Mouse (Mus musculus) CH12.LX (cell line): ENCODE measurements around the gene C77080. TPM values are rescaled to one million over a fixed set of nuclear protein-coding genes. Genes with fewer than 3 reads are reported as not detected.

Source experiments
- DNase-seq: peaks from one replicate; pipeline ENCODE4 v3.0.0-alpha.2; 2013; ENCODE audit errors: extremely low read depth
- H3K27ac ChIP-seq: 2 replicates; pipeline ENCODE4 v1.5.1; 2012; ENCODE audit warnings: low read depth, mild to moderate bottlenecking, control low read depth, moderate library complexity; ENCODE audit not compliant: insufficient read depth
- H3K27me3 ChIP-seq: replicated peaks from 2 replicates; pipeline ENCODE3; 2012; ENCODE audit warnings: inconsistent platforms
- H3K36me3 ChIP-seq, 2 experiments: replicated peaks in 1 of 2; 2 replicates each; pipeline versions ENCODE3 to v1.6.1; 2012; ENCODE audit warnings: inconsistent platforms in 1 of 2, low read length in 1 of 2, mild to moderate bottlenecking in 1 of 2, mixed read lengths in 1 of 2, moderate library complexity in 1 of 2; ENCODE audit not compliant: control insufficient read depth in 1 of 2, insufficient read depth in 1 of 2
- H3K4me1 ChIP-seq, 2 experiments: 2 replicates each; pipeline ENCODE4 v1.6.1; 2012; ENCODE audit warnings: inconsistent platforms in 1 of 2, moderate library complexity in 1 of 2; ENCODE audit not compliant: insufficient read depth in 2 of 2, control insufficient read depth in 1 of 2
- H3K4me2 ChIP-seq: 2 replicates; pipeline ENCODE4 v1.6.1; 2012; ENCODE audit warnings: low read depth, mild to moderate bottlenecking, control low read depth; ENCODE audit not compliant: poor library complexity, insufficient read depth, severe bottlenecking
- H3K4me3 ChIP-seq, 3 experiments: fragments of 150-350 bp in 1 of 3; sonication (generic) in 1 of 3; replicated peaks in 1 of 3; 2 replicates each; pipeline versions ENCODE3 to v1.5.1; 2011 to 2012; ENCODE audit warnings: low read depth in 2 of 3, low read length in 2 of 3, mild to moderate bottlenecking in 2 of 3, moderate library complexity in 2 of 3, control low read depth in 1 of 3, improper control_type of control experiment in 1 of 3, inconsistent platforms in 1 of 3, mixed read lengths in 1 of 3; ENCODE audit not compliant: poor library complexity in 1 of 3
- H3K79me2 ChIP-seq: replicated peaks from 2 replicates; pipeline ENCODE4 v1.6.1; 2012; ENCODE audit warnings: mild to moderate bottlenecking, moderate library complexity; ENCODE audit not compliant: control insufficient read depth, poor library complexity, insufficient read depth, severe bottlenecking; ENCODE audit errors: extremely low read depth
- H3K9ac ChIP-seq: 2 replicates; pipeline ENCODE4 v1.6.1; 2012; ENCODE audit warnings: low read depth, mild to moderate bottlenecking, control low read depth, moderate library complexity; ENCODE audit not compliant: insufficient read depth
- H3K9me3 ChIP-seq: replicated peaks from 2 replicates; pipeline ENCODE3; 2012; ENCODE audit warnings: low read length, inconsistent platforms, mixed read lengths
- CHD1 ChIP-seq: IDR thresholded peaks from 2 replicates; pipeline ENCODE4 v1.6.1; 2012; ENCODE audit warnings: low read depth, low read length, improper control_type of control experiment, inconsistent platforms
- CHD2 ChIP-seq: IDR thresholded peaks from 2 replicates; pipeline ENCODE4 v1.6.1; 2011; ENCODE audit warnings: low read length, improper control_type of control experiment
- CTCF ChIP-seq, 2 experiments: IDR thresholded peaks in 1 of 2; conservative IDR thresholded peaks in 1 of 2; 2 replicates each; pipeline ENCODE4 v1.5.1; 2011 to 2012; ENCODE audit warnings: low read depth in 2 of 2, low read length in 2 of 2, improper control_type of control experiment in 1 of 2, inconsistent platforms in 1 of 2, mild to moderate bottlenecking in 1 of 2, moderate library complexity in 1 of 2
- E2F4 ChIP-seq: IDR thresholded peaks from 2 replicates; pipeline ENCODE4 v1.6.1; 2011; ENCODE audit warnings: low read depth, low read length, improper control_type of control experiment; ENCODE audit not compliant: insufficient replicate concordance
- ETS1 ChIP-seq: conservative IDR thresholded peaks from 2 replicates; pipeline ENCODE4 v1.6.1; 2012; ENCODE audit warnings: low read depth, mild to moderate bottlenecking, inconsistent platforms, low read length, improper control_type of control experiment, moderate library complexity
- GABPA ChIP-seq: IDR thresholded peaks from 2 replicates; pipeline ENCODE4 v1.6.1; 2012; ENCODE audit warnings: low read depth, low read length, improper control_type of control experiment, inconsistent platforms; ENCODE audit not compliant: insufficient replicate concordance
- IRF4 ChIP-seq: IDR thresholded peaks from 2 replicates; pipeline ENCODE4 v1.6.1; 2014; ENCODE audit warnings: low read depth, mild to moderate bottlenecking, inconsistent platforms, low read length, improper control_type of control experiment
- MAFK ChIP-seq: IDR thresholded peaks from 2 replicates; pipeline ENCODE4 v1.6.1; 2011; ENCODE audit warnings: low read length, improper control_type of control experiment; ENCODE audit not compliant: insufficient replicate concordance
- MEF2A ChIP-seq: IDR thresholded peaks from 2 replicates; pipeline ENCODE4 v1.6.1; 2014; ENCODE audit warnings: low read depth, mild to moderate bottlenecking, inconsistent platforms, low read length, improper control_type of control experiment, borderline replicate concordance
- MXI1 ChIP-seq: IDR thresholded peaks from 2 replicates; pipeline ENCODE4 v1.6.1; 2011; ENCODE audit warnings: mild to moderate bottlenecking, low read depth, low read length, improper control_type of control experiment
- MYC ChIP-seq: IDR thresholded peaks from 2 replicates; pipeline ENCODE4 v1.6.1; 2011; ENCODE audit warnings: low read depth, mild to moderate bottlenecking, improper control_type of control experiment, low read length
- NELFE ChIP-seq: IDR thresholded peaks from 2 replicates; pipeline ENCODE4 v1.6.1; 2011; ENCODE audit warnings: low read depth, low read length, improper control_type of control experiment
- NRF1 ChIP-seq: IDR thresholded peaks from 2 replicates; pipeline ENCODE4 v1.6.1; 2014; ENCODE audit warnings: low read depth, mild to moderate bottlenecking, inconsistent platforms, low read length, improper control_type of control experiment, moderate library complexity
- PAX5 ChIP-seq: IDR thresholded peaks from 2 replicates; pipeline ENCODE4 v1.6.1; 2012; ENCODE audit warnings: low read length, inconsistent platforms, mixed read lengths
- RAD21 ChIP-seq: IDR thresholded peaks from 2 replicates; pipeline ENCODE4 v1.6.1; 2011; ENCODE audit warnings: low read depth, mild to moderate bottlenecking, low read length, improper control_type of control experiment, moderate library complexity
- RCOR1 ChIP-seq: conservative IDR thresholded peaks from 2 replicates; pipeline ENCODE4 v1.6.1; 2012; ENCODE audit warnings: low read depth, mild to moderate bottlenecking, inconsistent platforms, low read length, improper control_type of control experiment
- SIN3A ChIP-seq: IDR thresholded peaks from 2 replicates; pipeline ENCODE4 v1.6.1; 2012; ENCODE audit warnings: low read length, improper control_type of control experiment, inconsistent platforms
- TBP ChIP-seq: conservative IDR thresholded peaks from 2 replicates; pipeline ENCODE4 v1.6.1; 2011; ENCODE audit warnings: low read depth, low read length, improper control_type of control experiment
- TCF12 ChIP-seq: IDR thresholded peaks from 2 replicates; pipeline ENCODE4 v1.6.1; 2014; ENCODE audit warnings: low read depth, mild to moderate bottlenecking, inconsistent platforms, low read length, improper control_type of control experiment
- USF1 ChIP-seq: IDR thresholded peaks from 2 replicates; pipeline ENCODE4 v1.6.1; 2014; ENCODE audit warnings: low read depth, mild to moderate bottlenecking, inconsistent platforms, low read length, improper control_type of control experiment
- ZC3H11A ChIP-seq: IDR thresholded peaks from 2 replicates; pipeline ENCODE4 v1.6.1; 2012; ENCODE audit warnings: low read depth, mild to moderate bottlenecking, inconsistent platforms, low read length, improper control_type of control experiment
- ZKSCAN1 ChIP-seq: IDR thresholded peaks from 2 replicates; pipeline ENCODE4 v1.6.1; 2012; ENCODE audit warnings: low read depth, inconsistent platforms, low read length, improper control_type of control experiment, borderline replicate concordance
- ZMIZ1 ChIP-seq: IDR thresholded peaks from 2 replicates; pipeline ENCODE4 v1.6.1; 2012; ENCODE audit warnings: low read depth, mild to moderate bottlenecking, inconsistent platforms, low read length, improper control_type of control experiment
- dilution Hi-C: fragments of 300-500 bp; cut with MboI; formaldehyde crosslinking; loops from 2 replicates; pipeline ENCODE4 v1.14.3; 2020; ENCODE audit warnings: low sequenced_read_pairs; ENCODE audit not compliant: extremely low pct_unique_long_range_greater_than_20kb, extremely low pct_ligation_motif_present
- in situ Hi-C: fragments of 300-500 bp; cut with MboI; formaldehyde crosslinking; loops from 3 replicates; pipeline ENCODE4 v1.14.3; 2019; ENCODE audit warnings: low sequenced_read_pairs, low pct_ligation_motif_present, low pct_unique_long_range_greater_than_20kb, mixed read lengths
- polyA plus RNA-seq: library from polyadenylated mRNA; unstranded; fragments of >175 nt; gene quantifications from 2 replicates; pipeline ENCODE4 v1.2.1, GENCODE M21; 2012; ENCODE audit warnings: low read depth; ENCODE audit not compliant: insufficient read length
- total RNA-seq, 2 experiments: library from RNA; depleted of rRNA; stranded (reverse); fragments of 300-350 nt in 1 of 2; fragments of >200 nt in 1 of 2; gene quantifications; 2 replicates each; pipeline ENCODE4 v1.2.3; 2012 to 2014

The C77080 gene
- total and polyA plus RNA-seq, 3 experiments, result 0.38 to 1.1 TPM; not detected in 1

DNA sequence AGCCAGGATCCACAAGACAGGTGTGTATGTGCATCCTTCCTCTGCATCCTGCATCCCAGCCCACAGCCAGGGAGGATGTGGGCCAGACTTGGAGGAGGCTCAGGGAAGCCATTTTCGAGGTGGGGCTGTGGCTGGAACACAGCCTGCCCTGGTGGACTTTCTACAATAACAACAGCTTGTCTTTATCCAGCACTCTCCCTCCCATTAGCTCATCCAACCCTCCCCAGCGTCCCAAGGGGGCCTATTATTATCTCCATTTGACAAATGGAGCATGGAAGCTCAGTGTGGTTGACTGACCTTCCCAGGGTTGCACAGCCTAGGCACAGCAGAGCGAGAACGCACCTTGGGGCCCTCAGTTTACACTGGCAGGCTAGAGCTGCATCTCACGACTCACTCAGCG, 526 bp downstream of the C77080 start:
- no peak for DNase-seq
- Histone ChIP-seq H3K36me3 (no peaks in the 10 kb centered on the region), H3K9ac (no peak overlapping the region), H3K27me3 (no peaks in the 10 kb centered on the region), H3K27ac (no peak overlapping the region)
- in situ Hi-C loops, result no loop called here
- TF ChIP-seq TBP (no peak), MEF2A (no peak), MAFK (no peak), SIN3A (no peak), CTCF (conservative IDR thresholded peaks at IDR 0.05 in 1 of 2, IDR thresholded peaks at IDR 0.05 in 1 of 2; ENCODE audit: low read depth in 2 of 2, low read length in 2 of 2) (no peak), MXI1 (no peak), MYC (no peak), ZKSCAN1 (no peak), CHD1 (no peak), IRF4 (no peak), ETS1 (no peak), RAD21 (no peak), CHD2 (no peak), PAX5 (no peak), NRF1 (no peak)
- TF ChIP-seq, all 38 proteins: peak for 0
- H3K9me3 ChIP-seq, result no peaks in the 10 kb centered on the region
- dilution Hi-C loops, result no loop called here
- no peak overlapping the region for H3K4me2 ChIP-seq
- no peaks in the 10 kb centered on the region for H3K79me2 ChIP-seq
- peaks cover 21 to 54% of the 10 kb centered on the region in 2 experiments for H3K4me1 ChIP-seq
- H3K4me3 ChIP-seq, result no peak overlapping the region

DNA sequence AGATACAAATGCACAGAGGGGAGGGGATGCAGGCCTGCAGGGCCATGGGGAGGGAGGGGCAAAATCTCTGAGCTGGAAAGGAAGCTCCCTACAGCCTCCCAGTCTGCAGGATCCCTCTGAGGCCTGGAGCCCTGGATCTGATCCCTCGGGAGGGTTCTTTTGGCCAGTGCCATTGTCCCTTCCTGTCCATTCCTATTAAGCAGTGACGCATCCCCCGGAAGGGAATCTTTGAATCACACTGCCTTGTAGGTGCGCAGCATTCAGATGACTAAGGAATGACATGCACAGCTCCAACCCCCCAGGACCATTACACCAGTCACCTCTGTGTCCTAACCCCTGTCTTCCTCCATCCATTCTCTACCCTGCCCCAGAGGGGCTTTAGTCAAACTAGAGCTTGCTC, 2.1 kb downstream of the C77080 start:
- Histone ChIP-seq H3K9me3 (no peaks in the 10 kb centered on the region), H3K9ac (no peak overlapping the region), H3K4me2 (no peak overlapping the region), H3K4me3 (no peak overlapping the region), H3K36me3 (no peaks in the 10 kb centered on the region), H3K27me3 (no peaks in the 10 kb centered on the region), H3K79me2 (no peaks in the 10 kb centered on the region), H3K27ac (no peak overlapping the region), H3K4me1 (peaks cover 19 to 46% of the 10 kb centered on the region in 2 experiments)
- no peak for DNase-seq
- dilution Hi-C loops, result no loop called here
- TF ChIP-seq TBP (no peak), TCF12 (no peak), RCOR1 (no peak), PAX5 (no peak), MAFK (no peak), USF1 (no peak), E2F4 (no peak), CHD2 (no peak), ZMIZ1 (no peak), ETS1 (no peak), NELFE (no peak), CHD1 (no peak), ZC3H11A (no peak), CTCF (conservative IDR thresholded peaks at IDR 0.05 in 1 of 2, IDR thresholded peaks at IDR 0.05 in 1 of 2; ENCODE audit: low read depth in 2 of 2, low read length in 2 of 2) (no peak), GABPA (no peak), MYC (no peak)
- in situ Hi-C loops, result loop anchor here (5.0 kb wide), 1 partner anchor 37 kb away; no protein-coding TSS in a partner anchor
